Mouse (Mus musculus) heart, embryonic 15.5 days (tissue): Measurements from ENCODE around the gene Klhl18. TPM values are rescaled to one million over a fixed set of nuclear protein-coding genes. Genes with fewer than 3 reads are reported as not detected.

ENCODE experiments used
- ATAC-seq: fragments of 200-750 bp; cut with Nextera tagmentation; replicated peaks from 2 replicates; pipeline ENCODE4 v1.8.0; 2017; ENCODE audit warnings: low read depth, moderate TSS enrichment; ENCODE audit not compliant: insufficient number of reproducible peaks, insufficient read depth, low FRiP score
- H3K27ac ChIP-seq: fragments of 300-500 bp; sonication (generic); 2 replicates; pipeline ENCODE4 v1.5.1; 2015; ENCODE audit warnings: mild to moderate bottlenecking, inconsistent platforms
- H3K27me3 ChIP-seq: fragments of 300-500 bp; sonication (generic); 2 replicates; pipeline ENCODE4 v1.6.1; 2015; ENCODE audit warnings: inconsistent platforms
- H3K36me3 ChIP-seq: fragments of 300-500 bp; sonication (generic); 2 replicates; pipeline ENCODE4 v1.6.1; 2015; ENCODE audit warnings: mild to moderate bottlenecking, inconsistent platforms
- H3K4me1 ChIP-seq: fragments of 300-500 bp; sonication (generic); replicated peaks from 2 replicates; pipeline ENCODE4 v1.6.1; 2015; ENCODE audit warnings: inconsistent platforms
- H3K4me2 ChIP-seq: fragments of 300-500 bp; sonication (generic); 2 replicates; pipeline ENCODE4 v1.6.1; 2015; ENCODE audit warnings: inconsistent platforms, mild to moderate bottlenecking, moderate library complexity
- H3K4me3 ChIP-seq: fragments of 300-500 bp; sonication (generic); 2 replicates; pipeline ENCODE4 v1.5.1; 2015; ENCODE audit warnings: mild to moderate bottlenecking, inconsistent platforms
- H3K9ac ChIP-seq: fragments of 300-500 bp; sonication (generic); 2 replicates; pipeline ENCODE4 v1.6.1; 2015; ENCODE audit warnings: mild to moderate bottlenecking, inconsistent platforms
- H3K9me3 ChIP-seq: fragments of 300-500 bp; sonication (generic); replicated peaks from 2 replicates; pipeline ENCODE4 v1.6.1; 2016; ENCODE audit warnings: inconsistent platforms
- WGBS: fragments of 180-500 bp; shearing (Covaris S2); methylation state at CpG from one replicate; pipeline ENCODE4 v1.1.7; 2015; ENCODE audit warnings: mixed read lengths; 5-methylcytosine and 5-hydroxymethylcytosine counted together
- polyA plus RNA-seq: library from polyadenylated mRNA; unstranded; fragments of >200 nt; fragmentation: Nextera tagmentation; extraction: Ambion mirVana; gene quantifications from 2 replicates; pipeline ENCODE4 v1.2.1, GENCODE M21; 2015

Gene Klhl18
- polyA plus RNA-seq, 1 experiment from 2014 or later = 7.3 TPM

DNA sequence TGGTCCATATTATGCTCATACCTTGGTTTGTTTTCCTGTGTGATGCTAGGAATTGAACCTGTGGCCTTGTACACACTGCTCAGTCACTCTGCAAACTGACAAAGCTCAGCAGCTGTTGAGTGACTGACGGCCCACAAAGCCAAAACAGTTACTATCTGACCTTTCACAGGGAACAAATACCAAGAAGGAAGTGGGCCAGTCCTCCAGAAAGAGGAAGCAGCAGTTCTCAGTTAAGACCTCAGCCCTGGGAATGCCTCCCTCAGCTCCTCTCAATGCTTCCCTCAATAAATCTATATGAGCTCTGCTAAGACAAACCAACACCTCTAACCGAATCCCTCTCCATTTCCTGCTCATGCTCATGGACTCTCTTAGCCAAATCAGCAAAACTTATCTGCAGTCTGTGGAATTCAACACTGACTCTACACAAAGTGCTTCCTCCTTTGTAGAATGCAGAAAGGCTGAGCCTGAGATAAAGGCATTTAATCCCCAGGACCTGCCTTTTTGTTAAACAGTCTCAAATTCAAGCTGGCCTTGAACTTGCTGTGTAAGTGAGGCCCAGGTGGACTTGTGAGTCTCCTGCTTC, 17.3 kb downstream of the Klhl18 start:
- Histone ChIP-seq H3K27me3 (no peaks in the 10 kb centered on the region), H3K4me3 (no peak overlapping the region), H3K27ac (peak overlapping the region; percentile 69), H3K9ac (no peak overlapping the region), H3K4me1 (peaks cover 6% of the 10 kb centered on the region), H3K36me3 (no peaks in the 10 kb centered on the region), H3K9me3 (no peaks in the 10 kb centered on the region), H3K4me2 (no peak overlapping the region)
- ATAC-seq = no peak; the same call in 1 of the 2 replicates
- 26% methylated on average over 2 of the region's 2 CpGs for WGBS

DNA sequence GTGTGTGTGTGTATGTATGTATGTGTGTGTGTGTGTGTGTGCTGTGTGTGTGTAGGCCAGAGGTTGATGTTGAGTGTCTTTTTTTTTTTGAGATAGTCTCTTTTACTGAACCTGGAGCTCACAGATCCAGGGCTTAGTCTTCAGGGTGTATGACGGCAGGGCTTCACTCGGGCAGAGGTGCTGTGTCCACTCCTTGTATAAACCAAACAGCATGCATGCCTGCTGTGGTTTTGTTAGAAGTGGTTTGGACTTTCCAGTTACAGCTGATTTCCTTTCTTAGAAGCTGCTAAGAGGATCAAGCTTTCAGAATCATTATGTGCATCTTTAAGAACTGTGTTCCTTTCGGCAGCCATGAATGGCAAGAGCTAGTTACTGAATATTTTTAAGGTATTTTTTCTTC, 18.6 kb downstream of the Klhl18 start:
- Histone ChIP-seq H3K4me2 (no peak overlapping the region), H3K4me3 (no peak overlapping the region), H3K4me1 (peaks cover 6% of the 10 kb centered on the region), H3K36me3 (no peaks in the 10 kb centered on the region), H3K27ac (no peak overlapping the region), H3K27me3 (no peaks in the 10 kb centered on the region), H3K9me3 (no peaks in the 10 kb centered on the region), H3K9ac (no peak overlapping the region)
- 89% methylated on average over 3 of the region's 3 CpGs for WGBS
- no peak for ATAC-seq

DNA sequence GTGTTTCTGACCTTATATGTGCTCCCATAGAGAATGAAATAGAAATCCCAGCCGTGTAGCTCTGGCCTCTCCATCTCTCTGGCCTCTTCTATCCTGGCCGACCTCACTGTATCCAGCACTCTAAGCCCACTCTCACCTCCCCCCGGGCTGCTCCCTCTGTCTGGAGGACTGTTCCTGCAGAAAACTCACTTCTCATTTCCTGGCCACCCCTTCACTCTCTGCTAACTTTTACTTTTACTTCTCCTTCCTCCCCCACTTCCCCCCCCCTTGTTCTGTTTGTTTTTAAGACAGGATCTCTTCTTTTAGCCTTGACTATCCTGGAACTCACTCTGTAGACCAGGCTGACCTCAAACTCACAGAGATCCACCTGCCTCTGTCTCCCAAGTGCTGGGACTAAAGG, 24.0 kb downstream of the Klhl18 start:
- Histone ChIP-seq H3K9ac (no peak overlapping the region), H3K4me3 (no peak overlapping the region), H3K9me3 (no peaks in the 10 kb centered on the region), H3K4me2 (no peak overlapping the region), H3K36me3 (peaks cover 7% of the 10 kb centered on the region; the same call in 1 of the 2 replicates), H3K27me3 (no peaks in the 10 kb centered on the region), H3K27ac (no peak overlapping the region), H3K4me1 (peaks cover 4% of the 10 kb centered on the region)
- no peak for ATAC-seq
- 70% methylated on average over 3 of the region's 3 CpGs for WGBS

DNA sequence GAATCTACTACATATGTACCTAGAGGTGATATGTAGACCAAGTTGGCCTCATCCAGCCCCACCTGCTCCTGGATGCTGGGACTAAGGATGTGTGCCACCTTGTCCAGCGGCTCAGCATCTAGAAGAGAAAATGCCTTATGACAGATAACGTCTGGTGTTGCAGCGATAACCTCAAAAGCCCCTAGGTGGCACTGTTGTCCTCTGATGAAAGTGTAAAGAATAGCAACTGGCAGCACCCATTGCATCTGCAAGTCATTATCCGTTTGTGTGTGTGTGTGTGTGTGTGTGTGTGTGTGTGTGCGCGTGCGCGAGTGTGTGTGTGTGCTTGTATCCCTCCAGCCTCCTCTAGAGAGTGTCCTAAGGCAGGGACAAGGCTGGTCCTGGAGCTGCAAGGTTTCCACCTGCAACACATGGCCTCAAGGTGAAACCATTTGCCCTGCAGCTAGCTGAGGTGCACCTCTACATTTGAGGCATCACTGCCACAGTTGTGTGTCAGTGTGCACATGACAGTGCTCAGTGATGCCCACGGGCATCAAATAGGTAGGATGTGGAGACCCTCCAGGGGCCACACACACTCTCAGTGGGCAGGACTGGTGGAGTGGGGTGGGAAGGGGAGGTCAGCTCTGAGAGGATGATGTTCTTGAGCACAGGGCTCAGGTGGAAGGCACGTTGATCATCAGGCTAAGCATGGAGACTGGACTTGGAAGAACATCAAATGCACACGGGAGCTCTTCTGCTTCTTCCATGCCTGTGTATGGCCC, 27.5 kb downstream of the Klhl18 start:
- peaks cover 7% of the 10 kb centered on the region; the same call in 1 of the 2 replicates for H3K36me3 ChIP-seq
- peaks cover 4% of the 10 kb centered on the region for H3K4me1 ChIP-seq
- H3K4me3 ChIP-seq = no peak overlapping the region
- H3K9ac ChIP-seq = no peak overlapping the region
- peak; percentile 66 for ATAC-seq
- no peaks in the 10 kb centered on the region for H3K9me3 ChIP-seq
- no peak overlapping the region for H3K27ac ChIP-seq
- H3K27me3 ChIP-seq = no peaks in the 10 kb centered on the region
- WGBS = 24% methylated on average over 11 of the region's 11 CpGs
- no peak overlapping the region for H3K4me2 ChIP-seq

DNA sequence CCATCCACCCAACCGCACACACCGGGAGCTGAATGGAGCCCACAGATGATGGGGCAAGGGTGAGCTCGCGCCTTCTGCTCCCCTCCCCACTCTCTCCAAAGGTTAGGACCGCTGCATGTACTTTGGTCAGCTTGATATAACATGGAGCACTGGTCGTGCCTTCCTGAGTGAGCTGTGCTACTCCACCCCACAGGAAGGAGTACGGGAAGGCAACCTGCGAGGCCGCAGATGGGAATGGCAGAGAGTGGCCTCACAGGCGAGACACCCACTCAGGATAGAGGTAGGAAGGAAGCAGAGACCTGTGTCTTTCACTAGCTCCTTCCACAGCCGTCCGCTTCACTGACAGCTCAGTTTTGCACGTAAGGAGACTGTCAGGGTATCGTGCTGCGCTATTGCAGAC, 28.1 kb downstream of the Klhl18 start:
- H3K4me1 ChIP-seq = peaks cover 4% of the 10 kb centered on the region
- WGBS = 75% methylated on average over 15 of the region's 15 CpGs
- ATAC-seq = no peak

DNA sequence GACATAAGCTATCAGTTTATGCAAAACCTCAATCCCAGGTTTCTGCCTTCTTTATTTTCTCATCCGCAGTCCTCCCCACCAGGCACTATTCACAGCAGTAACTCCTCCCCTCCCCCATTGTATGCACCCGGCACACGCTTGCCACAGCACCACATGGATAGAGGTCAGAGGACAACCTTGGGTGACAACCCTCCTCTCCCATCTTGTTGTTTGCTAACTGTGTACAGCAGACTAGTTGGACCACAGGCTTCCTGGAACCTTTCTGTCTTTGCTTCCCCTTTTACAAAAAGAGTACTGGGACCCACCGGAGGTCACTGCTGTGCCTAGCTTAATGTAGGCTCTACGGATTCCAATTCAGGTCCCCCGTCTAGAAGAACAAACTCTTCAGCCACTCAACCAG, 35.9 kb downstream of the Klhl18 start:
- no peak overlapping the region for H3K4me3 ChIP-seq
- no peaks in the 10 kb centered on the region for H3K4me1 ChIP-seq
- ATAC-seq = no peak
- no peaks in the 10 kb centered on the region for H3K9me3 ChIP-seq
- H3K9ac ChIP-seq = no peak overlapping the region
- 88% methylated on average over 6 of the region's 6 CpGs for WGBS
- no peak overlapping the region for H3K27ac ChIP-seq
- H3K36me3 ChIP-seq = peaks cover 15% of the 10 kb centered on the region; the same call in 1 of the 2 replicates
- H3K4me2 ChIP-seq = no peak overlapping the region
- H3K27me3 ChIP-seq = no peaks in the 10 kb centered on the region

More for the DNA sequence above, 28.1 kb downstream of the Klhl18 start:
- peaks cover 7% of the 10 kb centered on the region; the same call in 1 of the 2 replicates for H3K36me3 ChIP-seq
- H3K27me3 ChIP-seq = no peaks in the 10 kb centered on the region
- H3K9ac ChIP-seq = no peak overlapping the region
- no peaks in the 10 kb centered on the region for H3K9me3 ChIP-seq
- H3K4me3 ChIP-seq = no peak overlapping the region
- H3K4me2 ChIP-seq = no peak overlapping the region
- no peak overlapping the region for H3K27ac ChIP-seq

DNA sequence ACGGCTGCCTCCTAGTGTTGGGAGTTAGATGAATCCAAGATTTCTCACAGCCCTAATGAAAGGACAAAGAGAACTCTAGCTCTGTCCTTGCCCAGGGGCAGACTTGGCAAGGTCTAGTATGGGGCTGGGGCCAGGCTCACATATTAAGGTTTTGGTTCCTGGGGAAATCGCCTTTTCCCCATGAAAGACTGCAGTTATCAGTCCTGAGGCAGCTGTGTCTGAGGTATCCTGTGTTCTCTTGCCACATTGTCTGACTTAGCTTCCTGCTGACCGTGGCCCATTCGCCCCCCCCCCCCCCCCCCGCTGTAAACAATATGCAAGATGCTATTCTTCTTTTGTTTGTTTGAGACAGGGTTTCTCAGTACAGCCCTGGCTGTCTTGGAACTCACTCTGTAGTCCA, 36.4 kb downstream of the Klhl18 start:
- 44% methylated on average over 5 of the region's 5 CpGs for WGBS
- Histone ChIP-seq H3K9ac (no peak overlapping the region), H3K4me2 (no peak overlapping the region), H3K36me3 (peaks cover 16% of the 10 kb centered on the region; the same call in 1 of the 2 replicates), H3K4me3 (no peak overlapping the region), H3K4me1 (no peaks in the 10 kb centered on the region), H3K27me3 (no peaks in the 10 kb centered on the region), H3K27ac (no peak overlapping the region), H3K9me3 (no peaks in the 10 kb centered on the region)
- ATAC-seq = no peak

DNA sequence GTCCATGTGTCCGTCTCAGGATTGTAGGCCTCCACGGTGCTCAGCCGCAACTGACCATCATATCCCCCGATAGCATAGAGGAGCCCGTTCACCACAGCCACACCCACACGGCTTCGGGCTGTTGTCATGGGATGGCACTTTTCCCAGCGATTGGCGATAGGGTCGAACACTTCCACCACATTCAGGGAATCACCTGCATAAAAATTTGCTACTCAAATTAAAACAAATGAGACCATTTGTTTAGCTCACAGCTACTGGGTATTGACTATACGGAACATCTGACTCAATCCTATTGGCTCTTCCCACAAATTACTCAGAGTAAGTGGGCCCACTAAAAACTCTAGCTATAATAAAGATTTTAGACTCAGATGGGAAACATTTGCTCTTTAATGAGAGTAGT, 40.5 kb downstream of the Klhl18 start:
- H3K9me3 ChIP-seq = no peaks in the 10 kb centered on the region
- no peak overlapping the region for H3K4me2 ChIP-seq
- no peaks in the 10 kb centered on the region for H3K4me1 ChIP-seq
- H3K9ac ChIP-seq = no peak overlapping the region
- 95% methylated on average over 11 of the region's 11 CpGs for WGBS
- no peak overlapping the region for H3K27ac ChIP-seq
- no peaks in the 10 kb centered on the region for H3K27me3 ChIP-seq
- peaks cover 22% of the 10 kb centered on the region; the same call in 1 of the 2 replicates for H3K36me3 ChIP-seq
- ATAC-seq = no peak
- no peak overlapping the region for H3K4me3 ChIP-seq

DNA sequence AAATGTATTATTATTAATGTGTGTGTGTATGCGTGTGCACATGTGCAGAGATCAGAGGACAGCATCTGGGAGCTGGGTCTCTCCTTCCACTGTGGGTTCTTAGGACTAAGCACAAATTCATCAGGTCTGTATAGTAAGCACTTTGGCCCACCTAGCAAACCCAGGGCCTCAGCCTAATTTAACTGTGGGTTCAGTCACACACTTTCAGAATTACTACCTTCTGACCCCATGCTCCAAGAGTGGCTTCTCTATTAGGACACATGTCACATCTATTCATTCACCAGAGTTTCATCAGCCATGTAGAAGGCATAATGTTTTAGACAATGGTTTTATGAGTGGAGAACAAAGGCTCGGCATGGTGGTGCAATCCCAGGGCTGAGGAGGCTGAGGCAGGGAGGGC, 43.4 kb downstream of the Klhl18 start:
- Histone ChIP-seq H3K4me3 (no peak overlapping the region), H3K9me3 (no peaks in the 10 kb centered on the region), H3K27me3 (no peaks in the 10 kb centered on the region), H3K9ac (no peak overlapping the region), H3K27ac (no peak overlapping the region), H3K36me3 (peaks cover 27% of the 10 kb centered on the region), H3K4me1 (no peaks in the 10 kb centered on the region), H3K4me2 (no peak overlapping the region)
- 88% methylated on average over 2 of the region's 2 CpGs for WGBS
- ATAC-seq = no peak

DNA sequence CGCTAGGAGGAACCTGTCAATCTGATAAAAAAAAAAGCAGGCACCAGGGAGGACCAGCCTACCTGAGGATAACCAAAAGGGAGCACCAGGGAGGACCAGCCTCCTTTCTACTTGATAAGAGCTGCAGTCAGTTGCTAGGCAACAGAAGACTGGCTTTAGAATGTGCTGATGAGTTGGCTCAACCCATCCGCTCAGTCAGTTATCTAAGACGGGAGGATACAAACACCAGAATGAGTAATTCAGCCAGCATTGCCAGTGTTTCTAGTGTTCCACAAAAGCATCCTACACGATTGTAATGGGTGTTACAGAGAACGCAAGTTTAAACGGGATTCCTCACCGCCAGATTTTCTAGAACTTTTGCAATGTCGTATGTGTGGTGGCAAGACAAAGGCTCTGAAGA, 45.3 kb downstream of the Klhl18 start:
- WGBS = 59% methylated on average over 8 of the region's 8 CpGs
- no peaks in the 10 kb centered on the region for H3K27me3 ChIP-seq

DNA sequence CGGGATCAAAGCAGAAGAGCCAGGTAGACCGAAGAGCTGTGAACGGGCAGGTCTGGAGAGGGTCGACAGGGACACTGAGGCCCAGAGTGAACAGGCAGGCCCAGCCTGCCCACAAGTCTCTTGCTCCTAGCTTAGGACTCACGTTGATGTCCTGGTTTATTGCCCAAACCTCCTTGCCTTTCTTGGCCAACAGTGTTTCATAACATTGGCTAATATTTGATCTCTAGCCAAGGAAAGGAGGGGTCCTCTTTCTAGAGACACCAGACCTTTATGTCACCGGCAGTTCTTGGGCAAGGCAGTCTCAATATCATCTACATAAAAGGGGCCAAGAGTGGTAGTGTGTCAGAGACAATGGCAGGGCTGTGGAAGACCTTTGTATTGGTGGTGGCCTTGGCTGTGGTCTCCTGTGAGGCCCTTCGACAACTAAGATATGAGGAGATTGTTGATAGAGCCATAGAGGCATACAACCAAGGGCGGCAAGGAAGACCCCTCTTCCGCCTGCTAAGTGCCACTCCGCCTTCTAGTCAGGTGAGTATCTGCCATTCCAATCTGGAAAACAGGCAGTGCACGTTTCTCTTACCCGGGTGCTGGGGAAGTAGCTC, 56.9 kb downstream of the Klhl18 start, which contains the start of gene Ngp:
Ngp (plus strand) TSS at position 237 of the 602 bp plus-strand sequence.
- WGBS = 88% methylated on average over 12 of the region's 12 CpGs
- Histone ChIP-seq H3K27me3 (no peaks in the 10 kb centered on the region), H3K36me3 (no peaks in the 10 kb centered on the region), H3K27ac (no peak within 1 kb of the TSS), H3K4me2 (no peak within 1 kb of the TSS), H3K9me3 (no peaks in the 10 kb centered on the region), H3K9ac (no peak within 1 kb of the TSS), H3K4me3 (no peak within 1 kb of the TSS), H3K4me1 (no peaks in the 10 kb centered on the region)
- ATAC-seq = no peak

More for the DNA sequence above, 45.3 kb downstream of the Klhl18 start:
- Histone ChIP-seq H3K36me3 (peaks cover 25% of the 10 kb centered on the region), H3K9me3 (no peaks in the 10 kb centered on the region), H3K4me1 (no peaks in the 10 kb centered on the region), H3K4me2 (no peak overlapping the region), H3K4me3 (no peak overlapping the region), H3K9ac (no peak overlapping the region), H3K27ac (no peak overlapping the region)
- ATAC-seq = no peak
